Mouse (Mus musculus) brain, embryonic 18.5 days (tissue): Measurements from ENCODE around the gene Mboat7.

ENCODE experiments used
- DNase-seq: peaks from one replicate; pipeline ENCODE4 v3.0.0-alpha.2; 2012; ENCODE audit warnings: low read depth, low spot score

Mboat7 gene

DNA sequence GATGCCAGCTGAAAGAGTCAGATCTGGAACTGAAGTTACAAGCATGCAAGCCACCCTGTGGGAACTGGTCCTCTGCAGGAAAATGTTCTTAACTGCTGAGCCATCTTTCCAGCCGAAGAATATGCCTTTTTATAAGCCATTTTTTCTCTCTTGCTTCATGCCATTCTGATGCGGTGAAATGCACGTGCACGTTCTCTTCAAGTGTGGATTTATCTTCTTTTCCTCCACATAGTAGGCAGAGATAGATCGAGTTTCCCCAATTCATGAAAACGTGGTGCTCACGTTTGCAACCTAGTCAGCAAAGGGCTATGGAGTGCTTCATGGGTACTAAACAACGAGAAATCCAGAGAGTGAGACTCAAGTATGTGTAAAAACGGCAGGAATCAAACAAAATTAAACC lies 49.5 kb downstream of the Mboat7 start:
- no peak for DNase-seq

GRCm38 (mm10) chr7:3643412-3643811 lies 49.9 kb downstream of the Mboat7 start:
- DNase-seq, result no peak

GRCm38 (mm10) chr7:3630478-3630815 lies 62.9 kb downstream of the Mboat7 start:
- DNase-seq, result no peak

DNA sequence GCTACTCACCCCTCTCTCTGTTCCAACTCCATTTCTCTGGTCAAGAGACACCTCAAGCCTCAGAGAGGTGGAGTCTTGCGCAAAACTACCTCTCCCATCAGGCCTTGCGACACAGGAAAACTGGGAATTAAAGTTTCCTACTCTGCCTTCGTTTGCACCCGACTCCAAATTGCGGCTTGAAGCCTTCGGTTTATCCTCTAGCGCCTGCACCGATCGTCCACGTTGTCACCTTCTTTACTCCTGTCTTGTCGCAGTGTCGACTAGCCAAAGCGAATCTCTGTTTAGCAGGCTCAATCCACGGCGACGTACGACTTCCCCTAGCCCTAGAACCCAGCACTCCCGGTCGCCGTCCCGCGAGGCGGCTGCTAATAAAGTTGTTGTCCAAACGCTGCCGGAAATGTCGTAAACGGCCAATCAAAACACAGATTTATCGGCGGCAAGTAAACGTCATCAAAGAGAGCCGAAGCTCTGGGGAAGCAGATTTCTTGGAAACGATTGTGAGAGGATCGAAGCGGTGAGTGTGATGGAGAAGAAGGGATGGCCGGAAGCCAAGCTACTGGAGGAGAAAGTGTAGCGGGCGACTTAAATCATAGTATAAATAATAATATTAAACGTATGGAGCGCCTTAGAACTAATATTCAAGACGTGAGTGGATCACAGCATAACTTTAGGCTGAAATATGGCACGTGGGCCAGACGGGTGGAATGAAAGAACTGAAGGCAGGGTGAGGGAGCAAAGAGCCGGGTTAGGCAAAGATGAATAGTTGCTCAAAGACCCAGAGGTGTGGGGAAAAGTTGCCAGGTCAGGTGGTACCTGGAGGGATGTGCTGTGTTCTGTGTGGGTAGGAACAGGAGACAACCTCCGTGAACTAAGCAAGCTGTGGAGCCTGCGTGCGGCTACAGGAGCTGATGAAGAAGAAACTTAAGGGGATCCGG lies 63.5 kb downstream of the Mboat7 start, which contains the start of the genes Tfpt and Prpf31:
Tfpt (minus strand) TSS at position 387 of the 935 bp plus-strand sequence.
Prpf31 (plus strand) TSS at position 443 of the 935 bp plus-strand sequence.
- peak; percentile 94 for DNase-seq

DNA sequence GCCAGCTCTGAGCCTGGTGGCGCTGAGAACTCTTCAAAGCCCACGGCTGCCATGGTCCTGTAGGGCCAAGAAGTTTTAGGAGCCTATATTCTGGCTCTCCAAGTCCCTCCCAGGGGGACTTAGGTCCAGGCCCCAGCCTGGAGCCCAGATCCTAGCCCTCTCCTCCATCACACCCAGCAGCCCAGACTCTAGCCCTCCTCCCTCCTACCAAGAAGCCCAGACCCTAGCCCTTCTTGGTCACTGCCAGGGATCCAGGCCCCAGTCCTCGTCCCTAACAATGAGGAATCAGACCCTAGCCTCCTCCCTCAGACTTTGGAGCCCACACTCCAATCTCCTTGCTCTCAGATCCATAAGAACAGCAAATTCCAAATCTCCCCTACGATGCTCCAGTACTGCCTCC lies 64.3 kb downstream of the Mboat7 start:
- DNase-seq, result no peak
